Mouse (Mus musculus) lung, postnatal 0 days (tissue): Measurements from ENCODE around the gene Oas1f.

Source experiments
- CTCF ChIP-seq: IDR thresholded peaks from 2 replicates; pipeline ENCODE4 v1.5.1; 2016; ENCODE audit warnings: antibody characterized with exemption, mild to moderate bottlenecking
- EP300 ChIP-seq: IDR thresholded peaks from 2 replicates; pipeline ENCODE4 v1.6.1; 2016; ENCODE audit warnings: antibody characterized with exemption, mild to moderate bottlenecking, control low read depth

DNA sequence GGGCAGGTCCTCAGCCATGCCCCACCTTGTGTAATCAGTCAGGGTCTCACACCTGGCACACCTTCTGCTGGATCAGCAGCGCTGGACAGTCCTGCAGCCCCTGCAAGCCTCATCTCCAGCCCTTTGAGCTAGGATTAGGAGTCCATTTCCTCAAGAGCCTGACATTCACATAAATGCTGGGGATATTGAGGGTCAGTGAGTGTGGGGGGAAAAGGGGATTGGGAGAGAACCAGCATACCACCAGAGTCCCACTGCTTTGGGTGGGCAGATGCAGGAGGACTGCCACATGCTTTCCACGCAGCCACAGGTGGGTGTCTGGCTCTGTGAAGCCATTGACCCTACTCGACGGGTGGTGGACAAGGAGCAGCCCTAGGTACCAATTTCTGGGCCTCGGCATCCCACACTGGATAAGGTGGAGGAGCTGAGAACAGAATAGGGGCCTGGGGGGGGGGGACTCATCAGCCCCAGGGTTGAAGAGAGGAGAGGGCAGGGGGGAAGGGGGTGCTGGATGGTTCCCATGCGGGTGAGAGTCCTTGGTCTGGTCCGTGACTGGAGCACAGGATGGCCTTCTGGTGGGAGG lies 22.4 kb downstream of the Oas1f start:
- no peak for TF ChIP-seq CTCF
- TF ChIP-seq EP300: no peak
